Mouse (Mus musculus): Measurements from ENCODE around the gene G6pc. TPM values are rescaled to one million over a fixed set of nuclear protein-coding genes. Genes with fewer than 3 reads are reported as not detected.
"Not testable (repeated sequence)": the region's sequence is repeated elsewhere in the genome, so short reads cannot be mapped to it uniquely, and the experiment has no call there.

The G6pc gene
- total RNA-seq (2012; rRNA removed) = not detected in 2 replicates

- Histone ChIP-seq H3K4me3 (ENCODE audit: insufficient read depth in 1 of 2, low read depth in 1 of 2, low read length in 2 of 2, poor library complexity in 1 of 2, severe bottlenecking in 1 of 2) (no peak within 1 kb of the TSS), H3K9me3 (ENCODE audit: control insufficient read depth, insufficient read depth, low read depth, low read length) (no peaks in the 10 kb centered on the region), H3K4me1 (ENCODE audit: control insufficient read depth in 2 of 2, insufficient read depth in 2 of 2, low read length in 2 of 2, poor library complexity in 1 of 2) (no peaks in the 10 kb centered on the region), H3K36me3 (ENCODE audit: control insufficient read depth, insufficient read depth, low read length, poor library complexity, severe bottlenecking) (no peaks in the 10 kb centered on the region), H3K27ac (ENCODE audit: insufficient read depth, low read depth, low read length, poor library complexity, severe bottlenecking) (no peak within 1 kb of the TSS), H3K9ac (ENCODE audit: insufficient read depth, low read depth, low read length, poor library complexity, severe bottlenecking) (no peak within 1 kb of the TSS)
- TF ChIP-seq ZC3H11A (IDR thresholded peaks at IDR 0.05; ENCODE audit: borderline replicate concordance, low read depth, low read length) (no peak), ZNF384 (IDR thresholded peaks at IDR 0.05; ENCODE audit: low read depth, low read length) (no peak), MAFK (IDR thresholded peaks at IDR 0.05; ENCODE audit: insufficient read depth, low read depth, low read length) (no peak), HCFC1 (IDR thresholded peaks at IDR 0.05; ENCODE audit: borderline replicate concordance, insufficient read depth, low read length) (no peak), CHD2 (IDR thresholded peaks at IDR 0.05; ENCODE audit: low read depth, low read length) (no peak)
- in situ Hi-C loops (cut with MboI; ENCODE audit: low sequenced_read_pairs in 2 of 2, unreplicated experiment in 2 of 2) = no loop called here
- DNase-seq (ENCODE audit: low read depth, low spot score) = no peak
These were observed at the start of gene G6pc for GRCm38 (mm10) chr11:101367326-101367935. Gene G6pc, plus strand, starts transcription at chr11:101367561.

- TF ChIP-seq ZC3H11A (IDR thresholded peaks at IDR 0.05; ENCODE audit: borderline replicate concordance, low read depth, low read length) = peak; percentile 68; the same call in 1 of the 2 replicates
- TF ChIP-seq ZNF384 (IDR thresholded peaks at IDR 0.05; ENCODE audit: low read depth, low read length) = no peak
- no peak for TF ChIP-seq HCFC1 (IDR thresholded peaks at IDR 0.05; ENCODE audit: borderline replicate concordance, insufficient read depth, low read length)
- no peak for TF ChIP-seq MAFK (IDR thresholded peaks at IDR 0.05; ENCODE audit: insufficient read depth, low read depth, low read length)
- no peak for TF ChIP-seq CHD2 (IDR thresholded peaks at IDR 0.05; ENCODE audit: low read depth, low read length)
- H3K9me3 ChIP-seq (ENCODE audit: control insufficient read depth, insufficient read depth, low read depth, low read length) = no peaks in the 10 kb centered on the region
- H3K4me3 ChIP-seq (ENCODE audit: insufficient read depth in 1 of 2, low read depth in 1 of 2, low read length in 2 of 2, poor library complexity in 1 of 2, severe bottlenecking in 1 of 2) = no peak overlapping the region
- in situ Hi-C loops (cut with MboI; ENCODE audit: low sequenced_read_pairs in 2 of 2, unreplicated experiment in 2 of 2) = no loop called here
- DNase-seq (ENCODE audit: low read depth, low spot score) = peak; percentile 65
- no peak overlapping the region for H3K9ac ChIP-seq (ENCODE audit: insufficient read depth, low read depth, low read length, poor library complexity, severe bottlenecking)
- no peak overlapping the region for H3K27ac ChIP-seq (ENCODE audit: insufficient read depth, low read depth, low read length, poor library complexity, severe bottlenecking)
- peaks cover 5 to 10% of the 10 kb centered on the region in 2 experiments; a peak in 3 of 4 replicates for H3K4me1 ChIP-seq (ENCODE audit: control insufficient read depth in 2 of 2, insufficient read depth in 2 of 2, low read length in 2 of 2, poor library complexity in 1 of 2)
- H3K36me3 ChIP-seq (ENCODE audit: control insufficient read depth, insufficient read depth, low read length, poor library complexity, severe bottlenecking) = peaks cover 55% of the 10 kb centered on the region
These were observed 43.8 kb upstream of the G6pc start for GRCm38 (mm10) chr11:101323609-101324008.

GRCm38 (mm10) chr11:101324763-101325162 lies 42.6 kb upstream of the G6pc start, which contains the start of gene Aoc2:
Gene Aoc2, plus strand, starts transcription at chr11:101325063.
- Histone ChIP-seq H3K36me3 (ENCODE audit: control insufficient read depth, insufficient read depth, low read length, poor library complexity, severe bottlenecking) (peaks cover 48% of the 10 kb centered on the region), H3K9ac (ENCODE audit: insufficient read depth, low read depth, low read length, poor library complexity, severe bottlenecking) (no peak within 1 kb of the TSS), H3K9me3 (ENCODE audit: control insufficient read depth, insufficient read depth, low read depth, low read length) (no peaks in the 10 kb centered on the region), H3K4me1 (ENCODE audit: control insufficient read depth in 2 of 2, insufficient read depth in 2 of 2, low read length in 2 of 2, poor library complexity in 1 of 2) (peaks cover 5 to 10% of the 10 kb centered on the region in 2 experiments; a peak in 3 of 4 replicates), H3K27ac (ENCODE audit: insufficient read depth, low read depth, low read length, poor library complexity, severe bottlenecking) (no peak within 1 kb of the TSS), H3K4me3 (ENCODE audit: insufficient read depth in 1 of 2, low read depth in 1 of 2, low read length in 2 of 2, poor library complexity in 1 of 2, severe bottlenecking in 1 of 2) (no peak within 1 kb of the TSS)
- in situ Hi-C loops (cut with MboI; ENCODE audit: low sequenced_read_pairs in 2 of 2, unreplicated experiment in 2 of 2) = no loop called here
- no peak for TF ChIP-seq MAFK (IDR thresholded peaks at IDR 0.05; ENCODE audit: insufficient read depth, low read depth, low read length)
- no peak for TF ChIP-seq ZNF384 (IDR thresholded peaks at IDR 0.05; ENCODE audit: low read depth, low read length)
- TF ChIP-seq HCFC1 (IDR thresholded peaks at IDR 0.05; ENCODE audit: borderline replicate concordance, insufficient read depth, low read length) = no peak
- no peak for TF ChIP-seq ZC3H11A (IDR thresholded peaks at IDR 0.05; ENCODE audit: borderline replicate concordance, low read depth, low read length)
- DNase-seq (ENCODE audit: low read depth, low spot score) = no peak

- H3K27ac ChIP-seq (ENCODE audit: insufficient read depth, low read depth, low read length, poor library complexity, severe bottlenecking); in situ Hi-C loops (cut with MboI; ENCODE audit: low sequenced_read_pairs in 2 of 2, unreplicated experiment in 2 of 2); H3K9ac ChIP-seq (ENCODE audit: insufficient read depth, low read depth, low read length, poor library complexity, severe bottlenecking); H3K9me3 ChIP-seq (ENCODE audit: control insufficient read depth, insufficient read depth, low read depth, low read length); H3K4me3 ChIP-seq (ENCODE audit: insufficient read depth in 1 of 2, low read depth in 1 of 2, low read length in 2 of 2, poor library complexity in 1 of 2, severe bottlenecking in 1 of 2); DNase-seq (ENCODE audit: low read depth, low spot score): not testable (repeated sequence)
- peaks cover 5 to 10% of the 10 kb centered on the region in 2 experiments; a peak in 3 of 4 replicates for H3K4me1 ChIP-seq (ENCODE audit: control insufficient read depth in 2 of 2, insufficient read depth in 2 of 2, low read length in 2 of 2, poor library complexity in 1 of 2)
- peaks cover 43% of the 10 kb centered on the region for H3K36me3 ChIP-seq (ENCODE audit: control insufficient read depth, insufficient read depth, low read length, poor library complexity, severe bottlenecking)
These were observed 42.2 kb upstream of the G6pc start for GRCm38 (mm10) chr11:101325201-101325600.

DNA sequence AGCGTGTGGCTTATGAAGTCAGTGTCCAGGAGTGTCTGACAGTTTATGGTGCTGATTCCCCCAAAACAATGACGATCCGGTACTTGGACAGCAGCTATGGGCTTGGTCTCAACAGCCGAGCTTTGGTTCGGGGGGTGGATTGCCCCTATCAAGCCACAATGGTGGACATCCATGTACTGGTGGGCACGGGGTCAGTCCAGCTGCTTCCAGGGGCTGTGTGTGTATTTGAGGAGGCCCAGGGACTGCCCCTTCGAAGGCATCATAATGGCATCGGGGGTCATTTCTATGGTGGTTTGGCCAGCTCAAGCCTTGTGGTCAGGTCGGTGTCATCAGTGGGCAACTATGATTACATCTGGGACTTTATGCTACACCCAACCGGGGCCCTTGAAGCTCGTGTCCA lies 41.2 kb upstream of the G6pc start:
- H3K9me3 ChIP-seq (ENCODE audit: control insufficient read depth, insufficient read depth, low read depth, low read length) = no peaks in the 10 kb centered on the region
- peaks cover 5 to 16% of the 10 kb centered on the region in 2 experiments; a peak in 3 of 4 replicates for H3K4me1 ChIP-seq (ENCODE audit: control insufficient read depth in 2 of 2, insufficient read depth in 2 of 2, low read length in 2 of 2, poor library complexity in 1 of 2)
- DNase-seq (ENCODE audit: low read depth, low spot score) = no peak
- in situ Hi-C loops (cut with MboI; ENCODE audit: low sequenced_read_pairs in 2 of 2, unreplicated experiment in 2 of 2) = no loop called here
- no peak for TF ChIP-seq CHD2 (IDR thresholded peaks at IDR 0.05; ENCODE audit: low read depth, low read length)
- TF ChIP-seq ZNF384 (IDR thresholded peaks at IDR 0.05; ENCODE audit: low read depth, low read length) = no peak
- no peak for TF ChIP-seq MAFK (IDR thresholded peaks at IDR 0.05; ENCODE audit: insufficient read depth, low read depth, low read length)
- TF ChIP-seq ZC3H11A (IDR thresholded peaks at IDR 0.05; ENCODE audit: borderline replicate concordance, low read depth, low read length) = no peak
- H3K4me3 ChIP-seq (ENCODE audit: insufficient read depth in 1 of 2, low read depth in 1 of 2, low read length in 2 of 2, poor library complexity in 1 of 2, severe bottlenecking in 1 of 2) = no peak overlapping the region
- no peak overlapping the region for H3K9ac ChIP-seq (ENCODE audit: insufficient read depth, low read depth, low read length, poor library complexity, severe bottlenecking)
- H3K27ac ChIP-seq (ENCODE audit: insufficient read depth, low read depth, low read length, poor library complexity, severe bottlenecking) = no peak overlapping the region
- H3K36me3 ChIP-seq (ENCODE audit: control insufficient read depth, insufficient read depth, low read length, poor library complexity, severe bottlenecking) = peaks cover 35% of the 10 kb centered on the region
